Mouse (Mus musculus) gastrocnemius, adult 18-20 months (tissue): ENCODE measurements around the gene Synm. TPM values are rescaled to one million over a fixed set of nuclear protein-coding genes. Genes with fewer than 3 reads are reported as not detected.

Experiments used
- DNase-seq: peaks from one replicate; pipeline ENCODE4 v3.0.0; 2021; ENCODE audit warnings: low spot score
- total RNA-seq, 2 experiments: library from RNA; stranded (reverse); gene quantifications; 2 replicates each; pipeline ENCODE4 v1.2.3; 2021

Synm gene
- total RNA-seq, 2 experiments from 2014 or later, result 384 to 452 TPM

DNA sequence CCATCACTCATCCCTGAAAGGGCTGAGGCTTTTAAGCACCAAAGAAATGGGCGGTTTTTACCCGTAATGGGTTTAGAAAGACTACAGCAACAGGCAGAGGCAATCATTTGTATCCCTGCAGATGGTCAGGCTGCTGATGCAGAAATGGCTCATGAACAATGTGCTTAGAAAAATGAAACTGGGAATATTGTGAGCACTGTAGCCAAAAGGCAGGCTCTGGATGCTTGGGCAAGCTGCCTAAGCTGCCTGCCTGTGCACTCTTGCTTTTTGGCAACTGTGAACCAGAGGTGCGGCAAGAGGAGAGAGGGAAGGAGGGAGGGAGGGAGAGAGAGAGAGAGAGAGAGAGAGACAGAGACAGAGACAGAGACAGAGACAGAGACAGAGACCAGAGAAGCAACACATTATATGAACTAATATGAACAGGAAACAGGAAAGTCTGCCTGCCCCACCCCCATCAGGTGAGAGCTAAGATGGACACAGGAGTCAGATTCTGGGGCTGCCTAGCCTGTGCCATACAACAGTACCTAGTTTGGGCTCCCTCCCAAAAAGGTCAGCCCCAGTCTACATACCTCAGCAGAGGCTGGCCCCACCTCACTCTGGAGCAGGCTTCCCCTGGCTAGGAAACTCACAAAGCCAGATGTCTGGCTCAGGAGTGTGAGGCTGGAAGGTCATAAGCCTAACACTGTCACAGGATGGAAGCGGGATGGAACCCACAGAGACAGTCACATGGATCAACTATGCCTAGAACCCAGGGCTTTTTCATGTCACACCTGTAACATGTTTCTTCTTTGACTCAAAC lies 9.9 kb downstream of the Synm start:
- no peak for DNase-seq

DNA sequence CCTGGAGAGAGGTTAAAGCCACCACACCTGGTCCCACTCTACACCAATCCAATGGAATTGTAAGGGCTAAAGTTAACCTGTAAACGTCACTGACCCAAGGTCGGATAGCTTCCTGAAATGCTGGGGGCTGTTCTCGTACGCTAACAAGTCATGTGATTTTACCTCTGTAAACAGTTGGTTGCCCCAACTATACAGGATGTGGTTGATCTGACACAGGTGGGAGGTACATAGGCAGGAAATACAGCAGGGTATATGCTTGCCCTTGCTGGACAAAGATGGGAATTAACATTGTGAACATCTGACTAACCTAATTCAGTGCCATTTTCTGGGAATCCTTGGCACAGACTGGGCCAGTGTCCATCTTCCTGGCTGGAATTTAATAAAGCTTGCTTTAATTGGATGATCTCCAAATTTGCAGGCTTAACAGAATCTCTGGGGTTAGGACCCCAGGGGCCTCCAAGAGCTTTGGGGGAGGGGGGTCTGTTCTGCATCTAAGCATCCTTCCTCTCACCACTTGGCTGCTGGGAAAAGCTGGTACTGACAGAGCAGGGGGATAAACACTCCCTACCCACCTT lies 11.7 kb downstream of the Synm start:
- no peak for DNase-seq

DNA sequence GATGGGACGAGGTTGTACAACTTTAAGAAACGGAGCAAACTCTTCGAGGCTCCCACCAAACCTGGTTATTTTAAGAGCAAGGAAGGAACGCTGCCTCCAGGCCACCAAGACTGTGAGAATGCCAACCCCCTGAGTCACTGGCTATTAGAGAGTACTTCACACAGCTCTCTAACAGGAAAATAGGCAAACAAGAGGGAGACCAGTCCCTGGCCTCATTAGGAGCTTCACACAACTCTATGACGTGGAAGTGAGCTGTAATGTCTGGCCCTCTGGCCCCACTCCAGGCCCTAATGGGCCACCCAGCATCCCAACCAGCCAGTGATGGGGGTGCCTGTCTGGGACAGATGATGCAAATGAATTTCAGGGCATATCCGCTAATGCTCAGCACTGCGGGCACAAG lies 17.8 kb downstream of the Synm start:
- peak; percentile 83 for DNase-seq

DNA sequence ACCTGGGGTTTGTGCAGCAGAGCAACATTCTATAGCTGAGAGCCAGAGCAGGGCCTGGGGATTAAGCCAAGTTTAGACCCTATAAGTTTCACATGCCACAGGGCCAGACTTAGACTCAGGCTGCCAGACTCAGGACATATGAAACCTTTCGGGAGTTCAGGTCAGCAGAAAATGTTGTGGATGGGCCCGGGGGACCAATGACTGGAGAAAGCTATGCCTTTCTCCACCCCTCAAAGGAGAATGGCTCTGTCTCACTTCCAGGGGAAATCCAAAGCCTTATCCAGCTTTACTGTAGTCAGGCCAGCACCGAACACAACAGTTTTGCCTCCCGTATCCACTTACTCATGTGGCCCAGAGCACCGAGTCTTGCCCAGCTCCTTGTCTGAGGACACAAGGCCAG lies 18.7 kb downstream of the Synm start:
- DNase-seq, result peak; percentile 81

DNA sequence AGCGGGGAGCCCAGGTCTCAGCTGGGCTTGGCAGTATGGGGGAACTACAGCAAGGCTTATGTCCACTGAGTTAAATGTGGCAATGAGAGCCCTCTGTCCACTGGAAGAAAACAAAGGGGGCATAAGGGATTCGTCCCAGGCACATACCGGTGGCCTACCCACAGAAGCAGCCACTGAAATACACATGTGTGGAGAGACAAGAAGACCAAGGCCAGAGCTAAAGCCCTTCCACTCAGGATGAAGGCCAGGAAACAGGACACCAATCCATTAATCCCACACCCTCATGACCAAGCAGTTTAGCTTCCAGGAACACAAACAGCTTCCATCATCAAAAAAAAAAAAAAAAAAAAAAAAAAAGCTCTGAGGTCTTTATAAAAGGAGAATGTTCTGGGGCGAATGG lies 19.2 kb downstream of the Synm start:
- DNase-seq, result peak; percentile 71

DNA sequence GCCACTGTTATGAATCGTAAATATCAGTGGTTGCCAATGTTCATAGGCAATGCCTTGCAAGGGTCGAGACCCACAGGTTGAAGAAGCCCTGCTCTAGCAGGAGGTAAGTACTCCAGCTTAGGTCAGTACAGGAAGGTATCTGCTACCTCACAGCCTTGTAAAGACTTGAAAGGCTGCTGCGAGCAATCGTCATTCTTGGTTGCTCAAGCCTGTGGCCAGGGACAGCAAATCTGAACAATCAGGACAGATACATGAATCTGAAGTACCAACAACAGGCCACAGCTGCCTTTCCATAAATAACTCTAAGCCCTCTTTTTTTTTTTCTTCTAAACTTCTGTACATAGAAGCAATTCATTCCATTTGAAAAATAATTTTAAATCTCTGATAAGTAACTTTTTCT lies 27.3 kb downstream of the Synm start:
- no peak for DNase-seq

DNA sequence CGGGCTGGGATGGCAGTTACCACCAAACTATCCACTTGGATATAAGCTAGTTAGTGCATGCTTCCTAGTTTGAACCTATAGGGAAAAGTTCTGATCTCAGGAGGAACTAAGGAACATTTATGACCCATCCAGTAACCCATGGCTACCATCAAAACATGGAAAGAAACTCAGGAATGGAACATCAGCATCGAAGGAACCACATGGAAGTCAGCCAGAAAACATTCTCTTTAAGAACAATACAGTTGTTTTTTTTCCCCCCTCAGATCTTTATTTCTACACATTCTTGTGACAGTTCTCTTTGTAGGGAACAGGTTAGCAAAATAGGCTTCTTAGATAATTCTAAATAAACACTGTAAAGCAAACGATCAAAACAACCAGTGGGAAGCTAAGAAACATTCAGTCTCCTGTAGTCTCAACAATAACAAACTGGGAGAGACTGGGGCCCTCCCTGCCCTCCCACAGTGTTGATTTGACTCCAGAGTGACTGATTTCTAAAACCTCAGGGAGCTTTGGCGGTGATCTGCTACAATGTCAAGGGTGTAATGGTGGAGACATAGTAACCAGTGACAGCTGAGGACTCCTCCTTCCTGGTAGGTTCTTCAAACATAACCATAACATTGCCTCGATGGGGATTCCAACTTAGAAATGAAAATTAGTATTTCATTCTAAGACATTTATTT lies 29.0 kb downstream of the Synm start:
- DNase-seq, result no peak

DNA sequence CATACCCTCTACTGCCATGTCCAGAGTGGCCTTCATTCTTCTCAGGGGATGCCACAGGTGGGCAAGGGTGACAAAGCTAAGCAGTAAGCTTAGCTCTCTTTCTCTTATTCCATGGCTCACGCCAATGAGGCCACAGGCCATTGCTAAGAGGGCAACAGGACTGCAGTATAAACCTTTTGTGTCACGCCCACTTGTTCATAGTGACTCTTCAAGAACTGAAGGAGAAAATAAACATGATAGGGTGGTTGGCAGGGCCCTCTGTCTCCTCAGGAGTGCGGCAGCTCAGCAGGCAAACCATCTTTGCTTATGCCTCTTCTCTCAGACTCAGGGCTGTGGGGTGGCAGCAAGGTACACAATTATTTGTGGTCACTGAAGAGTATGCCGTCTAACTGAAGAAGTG lies 30.7 kb downstream of the Synm start:
- no peak for DNase-seq

DNA sequence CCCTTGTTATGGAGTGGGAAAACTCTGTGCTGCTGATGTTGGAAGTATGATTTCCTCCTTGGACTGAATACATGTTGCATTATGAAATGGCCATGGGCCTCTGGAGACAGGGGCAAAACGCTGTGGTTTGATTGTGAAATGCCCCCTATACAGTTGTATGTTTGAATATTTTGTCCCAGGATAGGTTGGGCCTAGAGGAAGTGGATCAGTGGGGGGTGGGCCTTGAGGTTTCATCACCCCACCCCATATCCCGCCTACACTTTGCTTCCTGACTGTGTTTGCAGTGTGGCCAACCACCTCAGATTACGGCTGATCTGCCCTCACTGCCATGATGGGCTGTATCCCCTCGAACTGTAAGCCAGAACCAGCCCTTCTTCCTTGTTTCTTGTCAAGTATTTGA lies 31.3 kb downstream of the Synm start:
- no peak for DNase-seq

DNA sequence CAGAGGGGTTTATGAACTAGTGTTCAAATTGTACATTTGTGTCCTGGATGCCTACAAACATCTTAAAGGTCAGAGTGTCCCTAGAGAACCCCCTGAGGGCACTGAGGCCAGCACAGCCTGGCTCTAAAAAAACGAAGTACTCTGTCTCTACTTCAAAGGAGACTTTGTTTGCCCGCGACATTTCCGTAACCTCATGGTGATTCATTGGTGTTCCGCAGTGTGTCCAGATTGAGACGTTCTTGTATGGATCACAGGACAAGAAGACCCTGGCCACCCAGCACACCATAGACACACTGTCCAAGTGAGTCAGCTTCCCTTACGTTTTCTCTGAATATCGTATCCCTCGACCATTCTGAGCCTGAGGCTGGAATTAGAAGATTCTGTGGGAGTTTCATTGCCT lies 34.5 kb downstream of the Synm start:
- no peak for DNase-seq

DNA sequence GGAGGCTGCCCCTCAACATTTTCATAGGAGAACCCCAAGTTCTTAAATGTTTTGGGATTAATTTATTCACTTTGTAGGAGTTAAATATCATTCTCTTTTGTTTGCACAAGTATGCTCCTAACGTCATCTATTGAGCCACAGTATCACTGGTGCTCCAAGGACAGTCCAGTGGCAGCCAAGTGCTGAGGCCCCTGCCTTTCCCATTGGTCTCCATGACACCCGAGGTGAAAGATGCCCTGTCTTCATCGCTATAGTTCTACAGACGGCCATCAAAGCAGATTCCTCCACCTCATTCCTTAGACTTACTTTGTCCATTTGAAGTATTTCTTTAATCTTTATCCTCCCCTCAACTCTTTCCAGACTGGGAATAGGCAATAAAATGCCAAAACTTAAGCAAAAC lies 35.0 kb downstream of the Synm start:
- DNase-seq, result no peak

DNA sequence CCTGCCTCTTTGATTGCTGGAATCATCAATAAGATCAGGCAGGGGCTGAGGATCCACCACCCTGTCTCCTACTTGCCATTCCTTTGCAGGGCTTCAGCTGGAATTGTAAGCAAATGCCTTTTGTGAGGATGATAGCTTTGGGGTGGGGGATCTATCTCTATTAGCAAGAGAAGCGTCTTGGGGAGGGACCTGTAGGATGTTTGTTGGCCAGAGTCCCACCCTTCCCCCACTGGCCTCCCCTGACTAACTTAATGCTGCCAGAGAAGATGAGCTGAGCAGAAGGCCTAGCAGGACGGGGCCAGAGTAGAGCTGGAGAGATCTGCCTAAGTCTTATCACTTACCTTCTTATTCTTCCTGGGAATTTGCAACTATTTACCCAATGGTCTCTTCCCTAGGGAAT lies 37.4 kb downstream of the Synm start:
- no peak for DNase-seq

DNA sequence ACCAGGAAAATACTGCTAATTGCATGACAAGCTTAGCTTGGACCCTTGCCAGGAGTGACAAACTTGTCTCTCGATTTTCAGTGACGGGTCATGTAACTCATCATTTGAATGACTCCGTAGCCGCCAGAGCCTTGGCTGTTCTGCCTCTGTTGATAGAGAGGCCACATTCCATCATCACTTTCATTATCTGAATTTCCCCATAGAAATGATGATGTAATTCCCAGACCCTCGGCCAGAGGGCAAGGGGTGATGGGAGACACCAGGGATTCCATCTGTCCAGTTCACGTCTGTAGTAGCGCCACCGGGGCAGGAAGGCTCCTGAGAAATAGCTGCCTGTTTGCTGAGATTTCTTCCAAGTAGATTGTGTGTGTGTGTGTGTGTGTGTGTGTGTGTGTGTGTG lies 40.7 kb downstream of the Synm start:
- no peak for DNase-seq

DNA sequence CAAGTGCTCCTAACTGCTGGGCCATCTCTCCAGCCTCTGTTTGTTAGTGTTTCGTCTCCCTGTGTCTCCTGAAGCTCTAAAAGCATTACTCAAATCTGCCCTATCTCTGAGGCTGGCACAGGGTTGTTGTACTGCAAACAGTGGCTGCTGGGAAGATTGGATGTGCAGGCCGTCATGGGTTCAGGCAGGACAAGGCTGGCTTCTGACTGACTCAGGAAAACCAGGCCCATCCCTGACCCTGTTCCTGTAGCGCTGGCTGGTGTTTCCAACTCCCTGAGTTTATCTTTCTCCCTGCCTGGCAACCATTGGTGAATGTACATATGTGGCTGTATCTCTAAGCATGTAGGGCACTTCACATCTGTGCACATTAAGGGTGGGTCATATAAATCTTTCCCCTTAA lies 42.0 kb downstream of the Synm start:
- no peak for DNase-seq

DNA sequence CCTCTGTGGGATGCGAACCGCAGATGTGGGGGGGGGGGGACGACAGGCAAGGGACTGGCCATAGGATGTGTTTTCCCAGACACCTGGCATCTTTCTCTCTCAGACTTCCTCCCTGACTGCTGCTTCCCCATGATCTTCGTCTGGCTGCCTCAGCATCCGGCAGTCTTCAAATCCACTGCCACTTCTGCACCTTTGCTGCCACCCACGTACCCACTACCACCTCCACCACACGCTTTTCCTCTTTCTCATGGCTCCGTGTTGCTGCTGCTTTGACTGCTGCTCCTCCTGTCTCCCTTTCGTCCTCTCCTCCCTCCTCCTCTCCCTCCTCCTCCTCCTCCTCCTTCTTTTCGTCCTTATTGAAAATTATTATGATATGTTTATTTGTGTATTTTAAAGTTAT lies 42.6 kb downstream of the Synm start:
- no peak for DNase-seq

DNA sequence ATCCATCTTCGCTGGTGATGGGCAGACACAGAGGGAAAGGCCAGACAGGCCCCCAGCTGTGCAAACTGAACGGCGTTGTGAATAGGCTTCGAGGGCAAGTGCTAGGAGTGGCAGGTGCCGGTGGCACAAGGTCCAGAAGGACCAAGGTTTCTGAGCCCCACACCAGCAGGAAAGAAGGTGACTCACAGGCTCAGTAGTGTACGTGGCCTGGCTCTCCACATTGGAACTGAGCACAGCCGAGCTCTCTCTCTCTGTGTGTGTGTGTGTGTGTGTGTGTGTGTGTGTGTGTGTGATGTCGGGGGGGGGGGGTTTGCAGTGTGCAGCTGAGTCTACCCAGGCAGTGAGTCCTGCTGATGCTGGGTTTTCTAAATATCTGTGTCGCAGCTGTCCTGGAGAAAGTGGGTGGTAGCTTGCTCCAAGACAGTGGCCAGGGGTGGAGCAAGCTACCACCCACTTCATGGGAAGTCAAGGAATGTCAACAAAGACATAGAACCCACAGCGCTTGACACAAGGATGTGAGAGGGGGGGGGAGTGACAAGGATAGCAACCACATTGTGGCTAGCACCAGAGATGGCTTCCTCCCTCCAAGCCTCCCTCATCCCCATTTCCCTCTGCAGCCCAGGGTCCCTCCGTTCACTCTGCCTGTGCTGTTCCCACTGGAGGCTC lies 43.2 kb downstream of the Synm start:
- DNase-seq, result no peak

DNA sequence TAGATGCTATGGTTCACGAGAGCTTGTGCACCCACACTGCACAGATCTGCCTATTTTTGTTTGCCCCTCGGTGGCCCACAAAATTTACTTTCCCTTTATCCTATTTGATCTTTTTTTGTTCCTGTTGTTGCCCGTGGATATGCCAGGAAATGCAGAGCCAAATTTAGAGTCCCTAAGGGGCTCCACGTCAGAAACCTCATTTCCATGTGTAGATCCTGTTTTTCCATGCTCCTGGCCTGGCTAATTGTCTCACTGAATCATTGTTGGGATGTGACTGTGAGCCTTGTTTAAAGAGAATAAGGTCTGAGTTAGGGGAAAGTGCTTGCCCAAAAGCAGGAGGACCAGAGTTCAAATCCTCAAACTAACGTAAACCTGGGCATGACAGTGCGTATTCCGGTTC lies 44.4 kb downstream of the Synm start:
- no peak for DNase-seq

DNA sequence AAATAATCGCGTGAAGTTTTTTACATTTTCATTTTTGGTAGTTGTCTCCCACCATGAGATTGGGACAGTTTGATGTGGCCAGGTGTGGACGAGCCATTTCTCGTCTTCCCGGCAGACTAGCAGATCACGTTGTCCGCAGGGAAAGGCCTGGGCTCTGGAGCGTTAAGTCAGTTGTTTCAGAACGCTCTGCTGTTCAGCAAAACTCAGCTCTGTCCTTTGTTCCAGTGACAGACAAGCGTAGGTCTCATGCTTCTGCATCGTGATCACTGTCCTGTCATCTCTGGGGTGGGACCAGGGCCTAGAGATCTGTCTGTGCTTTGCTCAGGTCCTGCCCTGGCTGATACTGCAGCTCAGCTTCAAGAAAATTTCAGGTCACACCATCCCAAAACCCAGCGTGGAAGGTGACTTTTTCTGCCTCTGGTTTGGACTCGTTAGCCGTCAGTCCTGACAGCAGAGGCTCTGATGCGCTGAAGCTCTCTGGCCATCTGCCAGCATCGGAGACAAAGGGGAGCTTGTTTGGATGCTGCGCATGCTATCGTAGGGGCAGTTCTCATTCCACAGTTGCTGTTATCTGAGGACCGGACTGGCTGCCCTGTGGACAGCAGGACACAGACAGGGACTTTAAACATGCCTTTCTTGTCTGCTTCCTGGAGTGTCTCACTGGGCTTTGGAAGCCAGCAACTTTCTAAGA lies 45.6 kb downstream of the Synm start:
- DNase-seq, result no peak

DNA sequence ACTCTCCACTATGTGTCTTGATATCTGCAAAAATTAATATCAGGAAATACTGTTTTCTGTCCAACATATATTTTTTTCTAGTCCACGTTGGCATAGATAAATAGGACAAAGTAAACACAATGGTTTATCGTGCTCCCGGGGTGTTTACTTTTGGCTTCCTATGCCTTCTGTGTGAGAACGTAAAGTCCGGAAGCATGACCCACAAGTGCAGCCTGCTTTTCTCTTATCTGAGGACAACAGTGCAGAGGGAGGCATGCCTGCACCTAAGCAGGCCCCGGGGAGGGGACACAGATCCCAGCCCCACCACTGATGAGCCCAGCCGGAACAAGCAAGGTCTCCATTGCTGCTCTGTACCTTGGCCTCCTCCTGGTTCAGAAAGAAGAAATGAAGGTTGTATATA lies 49.3 kb downstream of the Synm start:
- no peak for DNase-seq

DNA sequence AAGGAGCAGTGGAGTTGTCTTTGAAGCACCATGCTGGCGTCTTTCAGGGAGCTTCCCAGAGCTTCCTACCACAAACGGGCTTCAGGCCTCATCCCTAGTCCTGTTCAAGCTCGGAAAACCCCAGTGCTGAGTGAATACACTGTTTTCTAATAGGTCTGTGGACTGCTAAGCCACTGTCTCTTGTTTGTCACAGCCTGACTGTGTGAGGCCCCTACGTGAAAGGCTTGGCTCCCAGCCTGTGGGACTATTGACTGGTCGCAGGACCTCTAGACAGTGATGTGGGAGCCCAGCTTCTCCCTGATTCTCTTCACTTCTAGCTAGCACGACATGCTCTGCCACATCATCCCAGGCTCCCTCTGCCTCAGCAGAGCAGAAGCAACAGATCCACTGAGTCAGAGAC lies 51.4 kb downstream of the Synm start:
- DNase-seq, result no peak

DNA sequence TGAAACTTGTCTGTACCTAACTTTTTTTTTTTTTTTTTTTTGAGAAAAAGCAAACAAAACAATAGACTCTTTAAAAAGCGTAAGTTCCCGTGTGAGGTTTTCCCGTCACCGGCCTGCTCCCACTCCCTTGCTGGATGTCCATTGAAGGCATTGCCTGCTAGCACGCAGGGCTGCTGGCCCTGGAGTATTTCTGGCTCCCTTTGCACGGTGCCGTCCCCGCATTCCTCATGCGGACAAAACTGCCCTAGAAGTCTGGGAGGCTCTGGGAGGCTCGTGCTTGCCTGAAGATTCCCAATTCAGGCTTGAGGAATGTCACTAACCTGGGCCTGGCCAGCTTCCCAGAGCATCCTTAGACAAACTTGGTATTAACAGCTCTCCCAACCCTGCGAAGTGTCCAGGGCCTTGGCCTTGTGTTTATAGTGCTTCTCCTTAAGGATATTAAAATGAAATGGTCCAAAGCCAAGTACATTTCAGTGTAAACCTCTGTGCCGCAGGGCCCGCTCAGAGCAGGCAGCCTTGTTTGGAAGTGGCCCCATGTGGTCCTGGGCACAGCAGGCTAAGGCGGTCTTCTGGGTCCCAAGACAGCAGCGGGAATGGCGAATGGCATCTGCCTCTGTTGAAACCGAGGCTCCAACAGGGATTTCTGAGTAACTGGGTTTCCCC lies 58.2 kb downstream of the Synm start:
- no peak for DNase-seq
